Mouse (Mus musculus) hindbrain, embryonic 11.5 days (tissue): Measurements from ENCODE around the gene Mlec. TPM values are rescaled to one million over a fixed set of nuclear protein-coding genes. Genes with fewer than 3 reads are reported as not detected.
A peak's percentile ranks its signal among the peaks of the same experiment; 100 is the strongest.

Experiments used
- ATAC-seq: fragments of 200-750 bp; cut with Nextera tagmentation; 2 replicates; pipeline ENCODE4 v1.8.0; 2017; ENCODE audit warnings: mild to moderate bottlenecking, moderate TSS enrichment, moderate library complexity; ENCODE audit not compliant: low FRiP score
- DNase-seq: peaks from one replicate; pipeline ENCODE4 v3.0.0-alpha.2; 2015; ENCODE audit warnings: low spot score
- H3K27ac ChIP-seq: fragments of 300-500 bp; sonication (generic); 2 replicates; pipeline ENCODE4 v1.5.1; 2014; ENCODE audit warnings: mild to moderate bottlenecking, low read depth, low read length
- H3K27me3 ChIP-seq: fragments of 300-500 bp; sonication (generic); 2 replicates; pipeline ENCODE4 v1.6.1; 2014; ENCODE audit warnings: mild to moderate bottlenecking, low read length, moderate library complexity, mixed read lengths; ENCODE audit not compliant: control insufficient read depth, insufficient read depth
- H3K36me3 ChIP-seq: fragments of 300-500 bp; sonication (generic); 2 replicates; pipeline ENCODE4 v1.6.1; 2014; ENCODE audit warnings: mild to moderate bottlenecking, low read length, moderate library complexity, mixed read lengths; ENCODE audit not compliant: control insufficient read depth, insufficient read depth
- H3K4me1 ChIP-seq: fragments of 300-500 bp; sonication (generic); replicated peaks from 2 replicates; pipeline ENCODE4 v1.6.1; 2014; ENCODE audit warnings: low read length, mixed read lengths; ENCODE audit not compliant: control insufficient read depth, insufficient read depth
- H3K4me2 ChIP-seq: fragments of 300-500 bp; sonication (generic); replicated peaks from 2 replicates; pipeline ENCODE4 v1.6.1; 2014; ENCODE audit warnings: mild to moderate bottlenecking, low read depth, low read length
- H3K4me3 ChIP-seq: fragments of 300-500 bp; sonication (generic); 2 replicates; pipeline ENCODE4 v1.5.1; 2014; ENCODE audit warnings: low read depth, low read length
- H3K9ac ChIP-seq: fragments of 300-500 bp; sonication (generic); 2 replicates; pipeline ENCODE4 v1.6.1; 2014; ENCODE audit warnings: low read depth, low read length
- H3K9me3 ChIP-seq: fragments of 300-500 bp; sonication (generic); 2 replicates; pipeline ENCODE4 v1.6.1; 2016; ENCODE audit warnings: low read length; ENCODE audit not compliant: control insufficient read depth
- WGBS: fragments of 180-500 bp; shearing (Covaris S2); extraction: QIAGEN DNeasy Blood & Tissue Kit; methylation state at CpG from one replicate; pipeline ENCODE4 v1.1.7; 2014; 5-methylcytosine and 5-hydroxymethylcytosine counted together
- polyA plus RNA-seq: library from polyadenylated mRNA; unstranded; fragments of >200 nt; fragmentation: Nextera tagmentation; extraction: Ambion mirVana; gene quantifications from 2 replicates; pipeline ENCODE4 v1.2.1, GENCODE M21; 2014

Gene Mlec
- polyA plus RNA-seq, 1 experiment from 2014 or later, result 44.1 TPM

DNA sequence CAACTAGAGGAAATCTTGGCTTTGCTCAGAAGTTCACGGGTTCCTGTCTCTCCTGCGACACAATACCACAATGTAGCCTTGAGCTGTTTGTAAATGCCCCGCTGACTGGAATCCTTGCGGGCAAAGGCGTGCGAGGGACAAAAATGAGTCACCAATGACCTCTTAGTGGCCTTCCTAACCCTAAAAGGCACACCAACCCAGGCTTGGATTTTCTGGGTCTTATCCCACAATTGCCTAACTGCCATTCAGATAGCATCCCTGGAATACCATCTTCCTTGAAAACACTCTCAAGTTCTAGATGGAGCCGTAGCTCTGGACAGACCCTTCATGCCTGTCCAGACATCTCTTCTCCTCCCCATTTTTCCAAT is 34.8 kb upstream of the Mlec start:
- no peak for ATAC-seq
- Histone ChIP-seq H3K4me2 (peak overlapping the region; percentile 100), H3K9ac (peak overlapping the region; percentile 64; the same call in 1 of the 2 replicates), H3K4me1 (peaks cover 13% of the 10 kb centered on the region; the same call in 1 of the 2 replicates), H3K4me3 (peak overlapping the region; percentile 59), H3K27ac (no peak overlapping the region), H3K36me3 (no peaks in the 10 kb centered on the region), H3K27me3 (peaks cover 61% of the 10 kb centered on the region), H3K9me3 (no peaks in the 10 kb centered on the region)
- DNase-seq, result peak; percentile 61
- WGBS, result 11% methylated on average over 7 of the region's 7 CpGs

DNA sequence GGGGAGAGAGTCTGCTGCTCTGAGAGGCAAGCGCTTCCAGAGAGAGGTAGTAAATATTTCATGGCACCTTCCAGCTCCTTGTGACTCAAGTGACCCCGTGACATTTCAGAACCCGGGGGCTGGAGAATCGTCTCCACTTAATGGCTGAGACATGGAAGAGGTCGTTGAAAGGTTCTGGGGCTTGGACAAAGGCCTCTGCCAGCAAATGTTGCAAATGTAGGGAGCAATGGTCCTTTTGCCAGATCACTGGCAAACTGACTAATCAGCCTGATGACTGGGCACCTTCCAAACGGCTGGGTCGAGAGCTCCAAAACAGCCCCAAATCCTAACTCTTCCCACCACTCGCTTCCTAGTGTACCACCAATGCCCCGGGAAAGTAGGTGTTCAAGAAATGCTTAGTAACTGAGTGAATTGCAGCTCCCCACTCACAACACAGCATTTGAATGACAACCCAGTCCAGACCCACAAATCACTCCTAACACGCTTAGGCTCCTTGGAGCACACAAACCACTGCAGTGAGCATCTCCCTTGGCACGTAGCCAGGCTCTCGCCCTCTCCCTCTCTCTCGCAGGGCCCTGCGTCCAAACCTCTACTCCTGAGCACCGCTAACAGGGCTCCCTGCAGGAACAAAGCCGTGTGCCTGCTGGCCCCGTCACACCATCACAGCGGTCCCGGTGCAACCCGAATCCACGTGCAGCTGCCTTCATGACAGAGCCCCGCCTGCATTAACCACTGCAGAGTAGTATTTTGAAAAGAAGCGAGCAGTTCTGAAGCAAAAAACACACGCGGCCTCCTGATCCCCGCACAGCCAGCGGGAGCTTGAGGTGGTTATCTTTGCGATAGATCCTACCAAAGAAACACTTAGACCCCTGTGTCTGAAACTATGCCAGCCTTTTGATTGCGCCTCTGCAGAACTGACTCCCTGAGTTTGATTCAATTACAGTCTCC is 34.2 kb upstream of the Mlec start:
- H3K27me3 ChIP-seq, result peaks cover 61% of the 10 kb centered on the region
- H3K9ac ChIP-seq, result peak overlapping the region; percentile 64; the same call in 1 of the 2 replicates
- peaks cover 18% of the 10 kb centered on the region; the same call in 1 of the 2 replicates for H3K4me1 ChIP-seq
- H3K9me3 ChIP-seq, result no peaks in the 10 kb centered on the region
- ATAC-seq, result no peak
- H3K4me2 ChIP-seq, result peak overlapping the region; percentile 100
- no peaks in the 10 kb centered on the region for H3K36me3 ChIP-seq
- WGBS, result 6% methylated on average over 29 of the region's 29 CpGs
- H3K27ac ChIP-seq, result no peak overlapping the region
- DNase-seq, result peak; percentile 27
- H3K4me3 ChIP-seq, result peak overlapping the region; percentile 59

DNA sequence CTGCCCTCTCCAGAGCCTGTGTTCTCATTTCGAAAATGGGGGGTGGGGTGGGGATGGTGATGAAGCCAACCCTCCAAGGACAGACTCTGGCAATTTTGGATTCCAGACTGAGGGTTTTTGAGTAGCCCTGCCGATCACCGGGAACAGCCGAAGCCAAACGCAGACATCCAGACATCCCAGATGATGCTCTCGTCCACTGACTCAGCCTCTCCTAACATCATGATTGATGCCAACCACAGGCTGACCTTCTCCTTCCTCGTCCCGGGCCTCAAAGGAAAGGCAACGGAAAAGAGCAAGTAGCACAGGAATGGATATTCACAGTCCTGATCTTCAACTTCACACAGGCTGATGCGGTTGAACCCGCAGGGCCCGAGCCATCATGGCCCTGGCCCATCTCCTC is 32.1 kb upstream of the Mlec start:
- WGBS, result 78% methylated on average over 12 of the region's 12 CpGs

DNA sequence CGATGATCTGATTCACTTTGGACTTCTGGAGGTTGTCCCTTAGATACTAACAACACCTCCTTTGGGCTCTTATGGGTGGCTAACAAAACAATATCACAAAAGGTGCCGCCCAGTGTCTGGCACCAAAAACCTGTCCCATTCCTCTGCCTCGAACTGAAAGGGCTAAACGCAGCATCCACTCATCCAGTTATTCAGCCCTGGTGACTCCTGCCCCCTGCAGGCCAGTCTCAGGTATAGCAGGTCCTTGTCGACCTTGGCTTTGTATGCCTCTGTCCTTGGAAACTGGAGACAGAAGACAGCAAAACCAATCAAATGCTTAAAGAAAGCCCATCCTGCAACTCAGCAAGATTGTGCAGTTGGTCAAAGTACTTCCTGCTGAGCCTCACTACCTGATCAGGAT is 30.8 kb upstream of the Mlec start:
- no peak overlapping the region for H3K4me3 ChIP-seq
- no peaks in the 10 kb centered on the region for H3K9me3 ChIP-seq
- DNase-seq, result peak; percentile 70

More for the DNA sequence above, 32.1 kb upstream of the Mlec start:
- Histone ChIP-seq H3K4me1 (peaks cover 18% of the 10 kb centered on the region), H3K4me2 (no peak overlapping the region), H3K36me3 (no peaks in the 10 kb centered on the region), H3K27ac (no peak overlapping the region), H3K27me3 (peaks cover 55% of the 10 kb centered on the region), H3K9ac (no peak overlapping the region), H3K4me3 (no peak overlapping the region), H3K9me3 (no peaks in the 10 kb centered on the region)
- ATAC-seq (no peak), DNase-seq (no peak)

DNA sequence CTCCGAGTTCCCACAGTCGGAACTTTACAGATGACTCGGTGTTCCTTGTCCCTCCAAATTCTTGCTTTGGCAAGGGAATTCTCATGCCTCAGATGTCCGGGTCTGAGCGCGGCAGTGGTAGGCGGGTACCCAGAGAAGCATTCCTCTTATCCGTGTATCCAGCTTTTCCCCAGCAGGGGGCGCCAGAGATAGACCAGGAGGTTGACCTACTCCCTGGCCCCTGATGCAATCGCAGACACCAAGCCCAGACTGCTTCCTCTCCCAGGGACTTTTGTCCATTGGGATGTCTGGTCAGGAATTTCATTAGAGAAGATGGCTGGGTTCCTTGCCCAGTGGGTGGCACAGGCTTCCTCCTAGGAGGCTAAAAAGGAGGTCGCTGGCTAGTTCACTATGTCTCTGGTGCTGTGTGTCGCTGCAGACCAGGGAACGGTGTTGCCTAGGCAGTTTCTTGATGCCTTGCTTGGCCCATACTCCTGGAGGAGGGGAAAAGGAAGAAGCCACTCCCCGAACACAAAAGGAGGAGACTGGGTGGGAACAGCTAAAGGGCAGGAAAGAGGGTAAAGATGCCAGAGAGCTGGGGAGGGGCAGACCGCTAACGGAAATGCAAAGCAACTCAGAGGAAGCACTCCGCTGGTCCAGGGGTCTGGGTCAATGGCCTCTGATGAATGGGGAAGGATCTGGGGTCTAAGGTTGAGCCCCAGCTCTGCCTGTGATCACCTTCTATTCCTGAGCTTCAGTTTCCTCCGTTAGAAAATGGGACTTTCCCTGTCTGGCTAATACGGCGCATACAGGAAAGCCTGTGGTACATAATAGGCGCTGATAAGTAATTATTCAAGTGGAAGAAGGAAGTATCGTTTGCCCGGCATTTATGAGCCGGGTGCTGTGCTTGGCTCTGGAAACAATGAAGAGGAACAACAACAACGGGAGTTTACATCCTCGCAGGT is 29.5 kb upstream of the Mlec start:
- peak; percentile 82 for ATAC-seq
- Histone ChIP-seq H3K9me3 (no peaks in the 10 kb centered on the region), H3K27me3 (peaks cover 30% of the 10 kb centered on the region), H3K9ac (no peak overlapping the region), H3K4me1 (peaks cover 12% of the 10 kb centered on the region), H3K4me2 (peak overlapping the region; percentile 6; the same call in 1 of the 2 replicates), H3K36me3 (no peaks in the 10 kb centered on the region), H3K4me3 (no peak overlapping the region), H3K27ac (peak overlapping the region; percentile 14; the same call in 1 of the 2 replicates)
- 19% methylated on average over 26 of the region's 26 CpGs for WGBS
- DNase-seq, result peak; percentile 95

More for the DNA sequence above, 30.8 kb upstream of the Mlec start:
- Histone ChIP-seq H3K27ac (no peak overlapping the region), H3K9ac (no peak overlapping the region), H3K4me1 (peaks cover 22% of the 10 kb centered on the region), H3K36me3 (no peaks in the 10 kb centered on the region), H3K4me2 (no peak overlapping the region), H3K27me3 (peaks cover 44% of the 10 kb centered on the region)
- ATAC-seq, result no peak
- WGBS, result 52% methylated on average over 5 of the region's 5 CpGs

DNA sequence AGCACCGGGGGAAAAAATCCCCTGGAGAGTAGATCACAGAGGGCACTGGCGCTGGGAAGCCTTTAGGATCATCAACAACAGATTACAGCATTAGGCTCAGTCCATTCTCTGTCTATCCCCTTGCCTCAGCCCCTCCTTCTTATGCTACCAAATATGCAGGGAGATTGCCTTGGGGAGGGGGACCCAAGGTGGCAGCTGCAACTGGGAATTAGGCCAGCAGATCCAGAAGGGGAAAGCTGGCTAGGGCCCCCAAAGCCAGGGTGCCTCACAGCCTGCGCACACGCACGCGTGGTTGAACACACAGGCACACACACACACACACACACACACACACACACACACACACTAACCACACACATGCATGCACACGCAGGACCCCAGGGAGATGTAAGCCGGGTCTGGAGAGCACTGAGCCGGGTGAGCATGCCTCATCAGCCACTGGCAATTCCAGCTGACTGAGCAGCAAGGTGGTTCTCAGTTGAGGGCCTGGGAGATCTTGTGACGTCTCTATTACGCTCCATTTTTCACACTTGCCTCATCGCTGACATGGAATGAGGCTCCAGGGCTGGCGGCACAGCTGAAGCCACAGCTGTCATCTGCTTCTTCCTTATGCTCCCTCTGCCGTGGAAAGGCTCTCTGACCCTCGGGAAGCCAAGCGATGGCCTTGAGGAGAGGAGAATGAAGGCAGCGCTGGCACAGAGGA is 28.5 kb upstream of the Mlec start:
- H3K4me3 ChIP-seq, result no peak overlapping the region
- H3K27me3 ChIP-seq, result peaks cover 21% of the 10 kb centered on the region
- H3K27ac ChIP-seq, result peak overlapping the region; percentile 58; the same call in 1 of the 2 replicates
- peaks cover 9% of the 10 kb centered on the region for H3K4me1 ChIP-seq
- no peaks in the 10 kb centered on the region for H3K9me3 ChIP-seq
- no peaks in the 10 kb centered on the region for H3K36me3 ChIP-seq
- peak; percentile 67 for ATAC-seq
- no peak overlapping the region for H3K9ac ChIP-seq
- H3K4me2 ChIP-seq, result peak overlapping the region; percentile 6; the same call in 1 of the 2 replicates
- peak; percentile 53 for DNase-seq
- WGBS, result 45% methylated on average over 17 of the region's 17 CpGs

DNA sequence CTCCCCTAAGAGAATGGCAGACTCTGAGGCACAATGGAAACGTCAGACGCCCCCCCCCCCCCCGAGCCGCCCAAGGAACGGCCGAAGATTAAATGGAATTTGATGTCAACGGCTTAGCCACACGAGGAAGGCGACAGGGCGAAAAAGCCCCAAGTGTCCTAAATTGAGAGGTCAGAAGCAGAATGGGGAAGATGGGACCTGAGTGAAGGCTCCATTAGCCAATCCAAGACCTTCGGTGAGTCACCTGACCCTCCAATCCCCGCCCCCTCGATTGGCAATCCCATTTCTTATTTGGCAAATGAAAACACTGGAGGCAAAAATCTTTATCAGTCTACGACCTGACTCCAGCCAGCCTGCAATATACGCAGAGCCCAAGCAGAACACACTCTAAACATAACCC is 26.7 kb upstream of the Mlec start:
- no peak overlapping the region for H3K4me3 ChIP-seq
- peak overlapping the region; percentile 35 for H3K9ac ChIP-seq
- peak overlapping the region; percentile 14; the same call in 1 of the 2 replicates for H3K27ac ChIP-seq

DNA sequence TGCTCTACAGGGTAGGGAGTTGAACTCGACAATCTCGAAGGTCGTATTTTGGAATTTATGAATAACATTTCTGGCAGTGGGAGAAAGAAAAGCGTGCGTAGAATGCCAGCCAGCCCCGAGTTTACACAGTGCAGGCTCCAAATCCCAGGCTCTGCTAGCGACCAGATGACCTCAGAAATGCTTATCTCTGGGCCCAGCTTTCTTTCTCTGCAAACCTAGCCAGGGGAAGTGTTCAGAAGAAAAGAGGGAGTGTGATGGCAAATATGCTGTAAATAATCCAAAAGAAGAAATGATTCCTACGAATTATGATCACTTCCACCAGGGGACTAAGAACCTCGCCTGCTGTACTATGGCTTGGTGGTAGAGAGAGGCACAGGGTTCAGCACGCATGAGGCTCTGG is 25.5 kb upstream of the Mlec start:
- WGBS, result 84% methylated on average over 10 of the region's 10 CpGs
- no peaks in the 10 kb centered on the region for H3K36me3 ChIP-seq
- no peak overlapping the region for H3K4me2 ChIP-seq
- H3K27me3 ChIP-seq, result no peaks in the 10 kb centered on the region
- peaks cover 9% of the 10 kb centered on the region for H3K4me1 ChIP-seq
- no peak overlapping the region for H3K4me3 ChIP-seq
- DNase-seq (no peak), ATAC-seq (no peak)
- no peak overlapping the region for H3K27ac ChIP-seq
- H3K9ac ChIP-seq, result no peak overlapping the region
- no peaks in the 10 kb centered on the region for H3K9me3 ChIP-seq

More for the DNA sequence above, 26.7 kb upstream of the Mlec start:
- 22% methylated on average over 14 of the region's 15 CpGs for WGBS
- Histone ChIP-seq H3K27me3 (peaks cover 5% of the 10 kb centered on the region; the same call in 1 of the 2 replicates), H3K9me3 (no peaks in the 10 kb centered on the region), H3K4me2 (0 out of 2 replicates have a peak overlapping the region, but pooled peaks have one; percentile 13), H3K4me1 (peaks cover 9% of the 10 kb centered on the region), H3K36me3 (no peaks in the 10 kb centered on the region)
- ATAC-seq (no peak), DNase-seq (peak; percentile 74)
